Mouse (Mus musculus) brain, embryonic 14.5 days (tissue): Measurements from ENCODE around the gene Rab20.

ENCODE experiments used
- CTCF ChIP-seq: fragments of 200-500 bp; IDR thresholded peaks from 2 replicates; pipeline ENCODE4 v1.5.1; 2012; ENCODE audit warnings: inconsistent platforms, mild to moderate bottlenecking, moderate library complexity, borderline replicate concordance; ENCODE audit not compliant: insufficient read depth, insufficient read length; ENCODE audit errors: extremely low read depth
- POLR2A ChIP-seq: fragments of 200-500 bp; IDR thresholded peaks from 2 replicates; pipeline ENCODE4 v1.6.1; 2012; ENCODE audit warnings: mild to moderate bottlenecking, inconsistent platforms, borderline replicate concordance; ENCODE audit not compliant: poor library complexity, insufficient read depth, insufficient read length, severe bottlenecking; ENCODE audit errors: extremely low read depth

GRCm38 (mm10) chr8:11470694-11471093 is 7.8 kb downstream of the Rab20 start:
- TF ChIP-seq POLR2A (no peak), CTCF (no peak)
